Mouse (Mus musculus): ENCODE measurements around the gene Lkaaear1.

Gene Lkaaear1

DNA sequence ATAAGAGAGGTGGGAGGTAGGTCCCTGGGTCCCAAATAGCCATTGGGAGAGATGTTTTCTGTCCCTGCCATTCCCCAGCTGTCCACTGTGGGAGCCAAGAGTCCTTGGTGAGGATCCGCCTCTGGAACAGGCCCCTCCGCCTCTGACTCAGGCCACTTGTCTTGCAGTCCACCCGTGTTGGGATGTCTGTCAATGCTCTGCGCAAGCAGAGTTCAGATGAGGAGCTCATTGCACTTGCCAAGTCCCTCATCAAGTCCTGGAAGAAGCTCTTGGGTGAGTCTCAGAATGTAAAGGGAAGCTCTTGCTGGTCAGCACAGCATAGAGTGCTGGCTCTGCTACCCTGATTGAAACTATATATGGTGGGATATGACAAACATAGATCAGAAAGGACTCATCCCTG is 14.9 kb downstream of the Lkaaear1 start:
- no peak for DNase-seq

DNA sequence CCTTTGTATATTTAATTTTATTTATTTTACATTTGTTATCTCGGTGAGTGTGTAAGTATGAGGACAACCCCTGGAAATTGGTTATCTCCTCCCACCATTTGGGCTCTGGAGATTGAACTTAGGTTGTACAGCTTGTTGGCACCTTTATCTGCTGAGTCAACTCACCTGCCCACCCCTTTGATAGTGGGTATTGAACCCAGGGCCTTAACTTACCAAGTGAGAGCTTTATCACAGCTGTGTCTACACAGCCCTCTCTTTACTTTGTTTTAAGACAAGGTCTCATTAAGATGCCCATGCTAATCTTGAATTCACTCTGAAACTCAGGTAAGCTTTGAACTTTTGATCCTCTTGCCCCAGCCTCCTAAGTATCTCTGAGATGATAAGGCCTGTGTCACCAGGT is 16.3 kb downstream of the Lkaaear1 start:
- DNase-seq = no peak

DNA sequence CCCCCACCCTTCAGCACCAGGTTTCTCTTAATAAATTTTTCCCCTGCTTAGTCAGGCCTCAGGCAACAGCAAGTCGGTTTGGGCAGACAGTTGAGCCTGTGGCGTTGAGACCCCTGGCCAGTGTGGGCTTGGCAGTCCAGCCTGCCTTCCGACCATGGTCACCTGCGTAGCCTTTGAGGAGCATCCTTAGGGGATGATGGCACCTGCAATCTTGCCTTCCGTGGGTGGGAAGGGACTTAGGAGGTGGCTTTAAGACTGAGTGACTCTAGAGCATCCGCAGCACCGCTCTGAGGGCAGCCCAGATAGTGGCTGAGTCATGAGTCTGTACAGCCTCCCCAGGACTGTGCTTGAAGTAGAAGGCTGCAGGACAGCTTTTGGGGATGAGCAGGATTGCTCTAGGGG is 17.5 kb downstream of the Lkaaear1 start:
- DNase-seq = peak; percentile 57 to 62

DNA sequence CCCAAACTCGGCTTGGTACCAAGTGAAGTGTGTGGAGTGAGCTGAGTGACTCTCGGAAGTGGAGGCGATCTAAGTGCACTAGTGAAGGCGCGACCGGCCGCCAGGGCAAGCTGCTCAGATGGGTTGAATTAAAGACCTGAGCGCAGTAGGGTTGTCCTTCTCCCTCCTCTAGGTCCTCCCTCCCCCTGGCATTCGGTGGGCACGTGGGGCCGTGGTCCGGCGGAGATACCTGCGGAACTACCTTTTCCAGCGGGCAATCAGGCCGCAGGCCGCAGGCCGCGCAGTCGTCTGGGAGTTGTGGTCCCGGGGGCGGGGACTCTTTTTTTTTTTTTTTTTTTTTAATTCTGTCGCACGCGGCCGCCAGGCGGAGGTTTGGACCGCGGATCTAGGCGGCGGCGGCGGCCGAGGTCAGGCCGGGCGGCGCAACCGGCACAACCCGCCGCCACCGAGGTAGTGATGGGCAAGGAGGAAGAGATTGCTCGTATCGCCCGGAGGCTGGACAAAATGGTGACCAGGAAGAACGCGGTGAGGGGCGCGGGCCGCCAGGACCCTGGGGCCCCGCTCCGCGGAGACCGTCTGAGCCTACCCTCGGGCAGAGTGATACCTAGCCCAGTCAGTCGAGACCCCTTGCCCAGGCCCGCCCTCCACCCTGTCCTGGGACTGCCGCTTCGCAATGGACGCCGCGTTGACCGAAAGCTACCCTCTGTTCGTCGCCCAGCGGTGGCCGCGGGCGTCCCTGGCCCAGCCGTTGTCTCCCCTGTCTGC is 18.1 kb downstream of the Lkaaear1 start, which contains the start of gene Tcea2:
Tcea2 (plus strand) TSS at position 360 of the 765 bp plus-strand sequence.
- DNase-seq = peak; percentile 85 to 89

DNA sequence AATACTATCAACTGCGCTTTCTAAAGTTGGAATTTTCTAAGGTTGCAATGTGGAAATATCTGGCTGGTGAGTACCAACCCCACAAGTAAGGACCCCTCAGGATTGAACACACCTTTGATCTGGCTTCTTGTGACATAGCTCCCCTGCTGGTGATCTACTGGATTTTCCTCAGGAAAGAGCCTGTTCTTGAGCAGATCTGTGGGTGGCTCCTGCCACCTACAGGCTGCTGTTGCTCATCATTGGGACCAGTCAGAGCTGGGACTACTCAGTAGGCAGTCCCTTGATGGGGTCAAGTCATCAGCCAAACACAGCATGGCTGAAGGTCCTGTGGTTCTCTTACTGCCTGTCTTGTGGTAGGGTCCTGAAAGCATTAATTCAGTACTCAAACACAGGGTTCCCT is 19.5 kb downstream of the Lkaaear1 start:
- peak; percentile 63 to 75 for DNase-seq

DNA sequence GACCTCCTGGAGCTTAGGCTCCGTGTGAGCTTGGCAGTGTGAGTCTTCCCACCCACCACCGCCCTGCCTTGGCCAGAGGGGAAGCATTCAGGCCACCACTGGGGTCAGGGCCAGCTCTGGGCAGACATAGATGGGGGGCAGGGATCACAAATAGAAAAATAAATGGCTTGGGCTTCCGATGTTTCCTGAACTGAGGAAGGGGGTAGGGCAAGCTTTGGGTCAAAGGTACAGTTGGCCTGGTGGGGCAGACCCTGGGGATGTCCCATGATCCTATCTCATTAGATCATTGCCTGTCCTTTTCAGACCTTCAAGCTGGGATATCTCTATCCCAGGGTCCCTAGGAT is 20.5 kb downstream of the Lkaaear1 start:
- no peak for DNase-seq

DNA sequence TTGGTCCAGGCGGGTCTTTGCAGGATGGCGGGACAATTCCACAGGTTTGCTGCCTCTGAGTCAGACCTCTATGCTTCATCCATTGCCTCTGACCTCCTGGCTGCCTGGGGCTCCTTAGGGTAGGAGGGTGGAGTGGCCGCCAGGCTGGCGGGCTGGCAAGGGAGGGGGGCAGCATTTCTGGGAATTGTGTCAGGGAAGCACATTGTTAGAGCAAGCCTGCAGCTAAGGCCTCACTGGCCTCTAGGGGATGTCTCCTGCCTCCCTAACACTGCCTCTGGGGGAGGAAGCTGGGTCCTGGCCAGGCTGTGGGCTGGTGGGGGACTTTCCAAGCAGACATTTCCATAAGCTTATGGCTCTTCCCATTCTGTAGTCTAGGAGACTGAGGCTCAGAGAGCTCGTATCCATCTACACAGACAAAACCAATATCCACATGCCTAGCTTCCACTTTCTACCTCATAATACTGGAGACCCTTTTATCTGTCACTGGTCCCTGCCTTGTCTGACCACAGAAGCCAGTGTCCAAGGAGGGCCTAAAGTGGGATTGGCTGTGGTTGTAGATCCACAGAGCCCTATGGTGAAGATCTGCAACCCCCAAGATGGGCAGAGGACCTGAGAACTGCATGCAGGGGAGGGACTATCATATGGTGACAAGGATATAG is 21.0 kb downstream of the Lkaaear1 start:
- DNase-seq = no peak

DNA sequence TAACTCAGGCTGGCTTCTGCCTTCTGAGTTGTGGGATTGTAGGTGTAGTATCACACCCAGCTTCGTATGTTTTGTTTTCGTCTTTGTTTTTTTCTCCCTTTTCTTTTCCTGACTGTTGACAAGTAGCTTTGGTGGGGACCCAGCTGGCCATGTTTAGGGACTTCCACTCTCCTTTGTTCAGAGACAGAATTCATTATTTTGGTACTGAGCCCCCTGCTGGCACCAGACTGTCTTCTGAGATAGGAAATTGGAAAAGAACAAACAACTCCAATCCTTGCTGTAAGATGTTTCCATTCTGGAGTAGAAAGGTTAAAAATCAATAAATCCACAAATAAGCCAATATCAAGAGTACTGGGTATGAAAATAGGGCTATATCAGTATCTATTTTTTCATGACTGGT is 21.8 kb downstream of the Lkaaear1 start:
- DNase-seq = no peak

DNA sequence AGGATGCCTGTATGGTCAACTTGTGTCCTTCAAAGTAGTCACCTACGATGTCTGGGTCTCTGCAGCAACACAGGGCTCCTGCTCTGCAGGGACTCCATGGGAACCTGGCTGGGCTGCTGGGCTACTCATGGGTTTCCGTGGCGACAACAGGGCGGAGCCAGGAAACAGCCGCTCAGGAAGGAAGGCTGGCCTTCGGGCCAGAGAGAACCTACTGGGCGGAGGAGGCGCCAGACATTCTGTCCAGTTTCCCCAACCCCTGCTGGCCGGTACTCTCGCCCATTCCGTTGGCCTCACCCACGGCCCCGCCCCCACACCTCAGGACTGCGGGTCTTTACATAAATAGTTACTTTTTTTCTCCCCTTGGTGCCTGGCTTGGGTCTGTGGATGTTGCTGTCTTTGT is 22.8 kb downstream of the Lkaaear1 start:
- peak; percentile 44 to 64 for DNase-seq

DNA sequence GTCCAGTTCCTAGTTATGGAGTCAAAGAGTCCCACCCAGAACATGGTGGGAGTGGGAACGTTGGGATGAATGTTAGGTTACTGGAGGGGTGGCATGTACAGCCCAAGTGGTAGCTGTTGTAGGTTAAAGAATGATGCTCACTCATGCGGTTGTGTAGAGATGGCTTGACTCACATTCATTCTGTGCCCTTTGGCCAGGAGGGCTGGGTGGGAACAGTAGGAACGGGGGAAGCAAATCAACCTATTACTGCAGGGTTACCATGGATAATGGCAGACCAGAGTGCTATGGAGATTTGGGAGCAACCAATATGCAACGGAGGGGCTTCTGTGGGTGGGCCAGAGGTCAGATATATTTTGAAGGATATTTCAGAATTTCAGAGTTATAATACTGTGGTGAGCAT is 23.3 kb downstream of the Lkaaear1 start:
- DNase-seq = no peak

DNA sequence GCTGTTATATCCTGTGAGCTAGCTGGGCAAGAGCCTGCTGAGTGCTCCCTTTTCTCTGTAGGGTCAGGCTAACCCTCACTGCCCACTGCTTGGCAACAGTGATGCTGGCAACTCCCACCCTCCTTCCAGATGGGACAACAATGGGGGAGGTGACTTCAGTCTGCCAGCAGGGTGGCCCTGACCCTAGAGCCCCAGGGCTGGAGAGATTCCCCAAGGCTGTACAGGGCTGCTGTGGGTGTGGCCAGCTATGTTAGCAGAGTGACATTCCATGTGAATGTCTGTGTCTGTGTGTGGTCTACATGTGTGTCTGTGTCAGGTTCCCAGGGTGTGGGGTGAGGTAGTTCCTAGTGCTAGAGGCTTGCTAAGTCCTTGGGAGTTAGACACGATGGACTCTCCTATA is 24.7 kb downstream of the Lkaaear1 start:
- no peak for DNase-seq

DNA sequence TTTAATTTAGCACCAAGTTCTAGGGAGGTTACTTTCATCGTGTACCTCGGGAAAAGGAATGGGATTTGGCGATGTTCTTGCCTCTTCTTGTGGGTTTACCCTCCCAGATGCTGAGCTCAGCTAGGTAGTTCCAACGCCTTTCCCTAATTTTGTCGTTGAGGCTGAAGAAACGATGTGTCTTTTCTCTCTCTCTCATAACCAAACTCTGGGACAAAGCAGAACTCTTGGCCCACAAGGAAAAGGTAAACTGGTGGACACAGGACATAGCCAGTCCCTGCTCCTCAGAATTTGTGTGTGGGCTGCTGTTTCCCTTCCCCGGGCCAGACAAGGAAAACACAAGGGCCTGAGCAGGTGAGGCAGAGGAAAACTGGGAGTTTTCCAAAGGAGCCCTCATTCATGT is 26.3 kb downstream of the Lkaaear1 start:
- no peak for DNase-seq

DNA sequence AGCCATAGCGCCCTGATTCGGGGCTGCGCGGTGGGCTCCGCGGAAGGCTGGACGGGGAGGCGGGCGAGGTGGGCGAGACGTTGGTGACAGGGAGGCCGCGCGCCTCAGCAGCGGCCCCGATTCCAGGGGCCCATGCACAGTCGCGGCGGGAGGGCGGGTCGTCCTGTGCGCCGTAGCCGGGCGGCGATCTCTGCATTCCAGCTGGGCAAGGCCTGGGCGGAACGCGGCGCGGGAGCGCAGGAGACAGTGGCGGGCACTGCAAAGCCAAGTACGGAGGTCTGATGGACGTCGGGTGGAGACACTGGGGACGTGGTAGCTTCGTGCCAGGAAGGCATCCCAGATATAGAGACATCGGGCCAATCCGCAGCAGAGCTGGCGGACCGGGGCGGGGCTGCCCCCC is 26.9 kb downstream of the Lkaaear1 start, which contains the start of gene Sox18:
Sox18 (minus strand) TSS at position 315 of the 400 bp plus-strand sequence.
- no peak for DNase-seq

DNA sequence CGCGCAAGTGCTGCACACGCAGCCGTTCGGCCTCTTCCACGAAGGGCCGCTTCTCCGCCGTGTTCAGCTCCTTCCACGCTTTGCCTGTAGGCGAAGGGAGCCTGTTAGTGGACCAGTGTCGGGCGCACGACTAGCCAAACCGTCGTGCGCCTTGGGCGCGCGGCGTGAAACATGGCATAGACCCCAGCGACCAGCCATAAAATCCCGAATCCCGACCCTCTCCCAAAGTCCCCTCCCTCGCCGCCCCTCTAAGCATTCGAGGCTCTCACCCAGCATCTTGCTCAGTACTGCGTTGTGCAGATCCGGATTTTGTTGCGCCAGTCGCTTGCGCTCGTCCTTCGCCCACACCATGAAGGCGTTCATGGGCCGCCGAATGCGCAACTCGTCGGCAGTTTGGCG is 27.3 kb downstream of the Lkaaear1 start:
- no peak for DNase-seq

DNA sequence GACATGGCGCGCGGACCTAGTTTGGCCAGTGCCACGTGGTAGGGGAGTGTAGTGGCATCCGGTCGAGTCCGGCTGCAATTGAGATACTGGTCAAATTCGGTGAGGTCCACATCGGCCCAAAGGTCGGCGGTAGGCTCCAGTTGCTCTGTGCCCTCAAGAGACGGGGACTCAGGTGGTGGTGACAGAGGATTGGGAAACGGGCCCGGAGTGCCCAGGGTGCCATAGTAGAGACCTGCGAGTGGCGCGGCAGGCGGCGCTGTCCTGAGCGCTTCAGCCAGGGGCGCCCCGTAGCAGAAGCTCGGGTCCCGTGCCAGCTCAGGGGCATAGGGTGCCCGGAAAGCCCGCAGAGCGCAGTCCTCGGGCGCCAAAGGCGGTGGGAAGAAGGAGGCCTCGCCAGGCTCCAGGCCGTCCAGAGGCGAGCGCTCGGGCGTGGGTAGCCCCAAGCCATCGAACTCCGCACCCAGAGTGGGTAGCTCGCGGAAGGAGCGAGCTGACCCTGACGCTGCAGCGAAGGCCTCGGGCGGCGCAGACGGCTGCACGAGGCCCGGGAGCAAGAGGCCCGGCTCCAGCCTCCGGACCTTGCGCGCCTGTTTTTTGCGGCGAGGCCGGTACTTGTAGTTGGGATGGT is 27.8 kb downstream of the Lkaaear1 start:
- no peak for DNase-seq

DNA sequence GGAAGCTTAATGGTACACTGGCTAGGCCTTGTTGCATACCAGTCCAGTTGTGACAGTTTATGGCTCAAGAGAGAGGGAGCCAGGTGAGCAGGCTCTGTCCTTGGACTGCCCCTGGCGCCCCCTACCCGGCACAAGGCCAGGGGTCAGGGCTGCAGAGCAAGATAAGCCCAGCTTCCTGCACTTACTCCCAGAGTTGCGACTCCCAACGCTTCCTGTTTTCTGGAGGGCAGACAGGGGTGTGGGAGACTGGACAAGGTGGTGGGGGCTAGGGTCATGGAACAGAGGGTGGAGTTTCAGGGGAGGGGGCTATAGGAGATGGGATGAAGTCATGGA is 35.0 kb downstream of the Lkaaear1 start:
- DNase-seq = no peak

DNA sequence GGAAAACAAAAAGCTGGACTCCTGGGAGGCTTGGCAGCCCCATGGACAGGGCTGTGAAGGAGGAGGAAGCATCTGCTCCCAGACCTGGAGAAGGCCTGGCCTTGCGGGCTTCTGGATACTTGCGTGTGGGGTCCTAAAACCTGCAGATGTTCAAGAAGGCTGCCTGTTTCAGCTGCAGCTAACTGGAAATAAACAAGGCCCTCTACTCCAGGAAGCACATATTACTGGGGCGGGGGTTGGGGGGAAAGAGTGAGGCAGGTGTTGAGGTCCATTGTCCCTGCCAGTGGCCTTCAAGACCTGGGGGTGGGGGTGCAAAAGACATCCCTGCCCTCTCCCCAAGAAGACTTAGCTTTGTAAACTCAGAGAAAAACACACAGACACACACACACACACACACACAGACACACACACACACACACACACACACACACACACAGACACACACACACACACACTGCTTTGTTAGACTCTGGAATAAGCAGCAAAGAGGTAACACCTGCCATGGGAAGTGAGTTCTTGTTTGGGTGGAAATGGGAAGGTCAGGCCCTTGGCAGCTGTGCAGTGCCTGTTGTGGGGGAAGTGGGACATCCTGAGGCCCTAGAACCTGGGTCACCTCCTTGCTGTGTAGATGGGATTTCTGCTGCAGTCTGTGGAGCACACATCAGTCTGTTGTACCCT is 35.5 kb downstream of the Lkaaear1 start:
- DNase-seq = no peak

DNA sequence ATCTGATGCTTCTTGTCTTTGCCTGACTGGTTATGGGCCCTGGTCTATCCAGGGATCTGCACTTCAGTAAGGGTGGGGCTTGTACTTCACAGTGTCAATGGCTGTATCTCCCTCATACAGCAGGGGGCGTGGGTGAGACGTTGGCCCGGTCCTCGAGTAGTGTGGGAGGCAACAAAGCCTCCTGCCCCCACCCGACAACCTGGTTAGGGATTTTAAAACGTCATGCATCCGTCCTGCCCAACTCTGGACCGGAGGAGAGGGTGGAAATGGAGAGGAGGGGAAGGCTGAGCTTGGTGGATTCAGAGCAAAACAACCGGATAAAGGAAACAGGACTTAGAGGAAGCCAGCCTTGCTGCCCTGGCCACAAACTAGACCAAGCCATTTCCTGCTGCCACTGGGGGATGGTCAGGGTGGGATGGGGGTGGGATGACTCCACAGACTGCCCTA is 38.6 kb downstream of the Lkaaear1 start:
- peak; percentile 79 to 88 for DNase-seq

DNA sequence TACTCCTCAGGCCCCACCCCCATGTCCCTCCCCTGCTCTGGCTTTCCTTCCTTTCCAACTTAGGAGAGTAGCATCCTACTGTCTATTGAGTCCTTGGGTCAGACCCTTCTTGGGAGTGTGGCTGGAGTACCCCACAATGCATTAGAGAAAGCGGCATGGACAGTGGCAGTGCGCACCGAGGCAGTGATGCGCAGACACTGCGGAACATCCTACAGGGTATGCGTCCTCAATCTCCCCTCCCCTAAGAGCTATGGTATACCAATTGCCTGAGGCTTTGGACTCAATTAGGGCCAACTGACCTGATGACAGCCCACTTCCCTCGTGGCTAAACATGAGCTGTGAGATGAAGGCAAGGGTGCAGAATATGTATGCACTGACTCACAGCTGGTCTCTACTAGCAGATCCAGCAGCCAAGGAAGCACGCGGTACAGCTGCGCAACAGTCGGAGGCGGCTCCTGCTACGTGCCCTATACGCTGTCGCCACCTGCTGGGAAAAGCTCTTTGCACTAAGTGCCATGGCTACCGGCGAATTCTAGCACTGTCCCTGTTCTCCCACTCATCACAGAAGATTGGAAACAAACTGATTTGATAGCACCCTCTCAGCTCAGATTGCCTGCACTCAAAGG is 39.2 kb downstream of the Lkaaear1 start:
- DNase-seq = peak in 1 of 2 experiments; percentile 48

DNA sequence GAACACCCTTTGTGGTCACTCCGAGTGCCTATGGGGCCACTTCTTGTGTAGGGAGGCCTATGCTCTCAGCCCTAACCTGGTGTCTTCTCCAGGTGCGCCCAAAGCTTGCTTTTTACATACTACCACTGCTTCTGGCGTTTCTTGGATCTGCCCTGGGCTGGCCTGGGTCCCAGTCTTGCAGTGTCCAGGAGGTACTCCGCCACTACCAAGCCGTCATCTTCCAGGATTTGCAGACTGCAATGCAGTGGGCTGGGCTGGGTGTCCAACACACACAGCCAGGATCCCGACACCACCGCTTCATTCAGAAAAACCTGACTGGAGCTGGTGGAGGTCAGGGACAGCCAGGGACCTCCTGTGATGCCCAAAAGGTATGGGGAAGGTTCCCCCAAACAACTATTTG is 39.7 kb downstream of the Lkaaear1 start:
- DNase-seq = peak in 1 of 2 experiments; percentile 40

DNA sequence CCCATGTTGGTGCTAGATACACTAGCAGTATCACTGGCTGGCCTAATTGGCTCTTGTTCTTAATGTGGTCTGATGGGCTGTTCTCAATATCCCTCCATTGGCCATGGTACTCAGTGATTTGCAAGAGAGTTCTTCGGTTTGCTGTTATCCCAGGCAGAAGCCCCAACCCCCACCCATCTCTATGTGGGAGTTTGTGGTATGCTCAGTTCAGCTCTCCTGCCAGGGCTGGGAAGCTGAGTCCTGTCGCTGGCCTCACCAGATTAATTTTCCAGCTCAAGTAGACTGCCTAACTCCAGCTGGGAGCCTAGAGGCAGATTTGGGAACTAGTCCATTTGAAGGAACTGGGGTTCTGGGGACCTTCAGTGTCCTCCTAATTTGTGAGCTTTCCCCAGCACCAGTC is 40.8 kb downstream of the Lkaaear1 start:
- DNase-seq = no peak

DNA sequence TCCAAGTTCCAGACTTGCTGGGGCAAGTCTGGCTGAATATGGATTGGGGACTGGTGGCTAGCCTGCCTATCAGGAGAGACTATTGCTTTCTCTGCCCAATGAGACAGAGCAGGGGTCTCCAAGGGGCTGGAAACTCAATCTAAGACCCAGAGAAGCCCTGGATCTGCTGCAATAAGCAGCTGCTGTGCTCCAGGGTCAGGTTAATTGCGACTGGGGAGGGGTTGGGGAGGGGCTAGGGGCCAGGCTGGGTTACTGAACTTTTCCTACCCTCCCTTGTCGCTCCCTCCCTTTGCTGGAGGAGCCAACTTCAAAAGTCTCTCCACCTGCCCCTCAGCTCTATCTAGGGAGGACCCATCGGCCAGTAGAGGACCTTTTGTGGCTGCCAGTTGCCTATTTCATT is 41.5 kb downstream of the Lkaaear1 start, which contains the start of gene Gm29797:
Gm29797 (plus strand) TSS at position 301 of the 400 bp plus-strand sequence.
- no peak for DNase-seq

DNA sequence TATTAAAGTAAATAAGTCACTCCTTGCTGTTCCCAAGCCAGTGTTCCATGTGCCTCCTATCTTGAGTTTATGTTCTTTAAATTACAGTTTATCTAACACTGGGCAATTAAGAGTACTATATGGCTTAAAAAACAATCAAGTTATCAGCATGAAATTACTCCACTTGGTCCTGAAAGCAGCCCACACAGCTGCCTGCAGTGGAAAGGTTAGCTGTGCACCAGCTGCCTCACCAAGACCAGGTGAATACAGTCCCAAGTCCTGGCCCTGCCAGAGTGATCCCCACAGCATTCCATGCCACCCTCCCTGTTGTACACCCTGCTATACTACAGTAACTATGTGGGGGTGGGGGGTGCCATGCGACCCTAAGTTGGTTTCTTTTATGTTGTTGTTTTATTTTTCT is 44.7 kb downstream of the Lkaaear1 start:
- DNase-seq = no peak
